Mouse (Mus musculus) megakaryocyte, embryonic 14.5 days (primary cell): ENCODE results near the gene U2af1. TPM values are rescaled to one million over a fixed set of nuclear protein-coding genes. Genes with fewer than 3 reads are reported as not detected.
"Not testable (repeated sequence)": the region's sequence is repeated elsewhere in the genome, so short reads cannot be mapped to it uniquely, and the experiment has no call there.

Experiments used
- H3K27me3 ChIP-seq: replicated peaks from 2 replicates; pipeline ENCODE3; 2012; ENCODE audit warnings: inconsistent platforms
- H3K36me3 ChIP-seq: replicated peaks from 2 replicates; pipeline ENCODE3; 2012; ENCODE audit warnings: low read length, inconsistent platforms, mixed read lengths
- H3K4me1 ChIP-seq: 2 replicates; pipeline ENCODE4 v1.6.1; 2012; ENCODE audit warnings: inconsistent platforms
- H3K4me3 ChIP-seq: replicated peaks from 2 replicates; pipeline ENCODE3; 2012; ENCODE audit warnings: moderate library complexity, mild to moderate bottlenecking, inconsistent platforms
- H3K9me3 ChIP-seq: 2 replicates; pipeline ENCODE4 v1.6.1; 2012; ENCODE audit warnings: inconsistent platforms
- FLI1 ChIP-seq: IDR thresholded peaks from 2 replicates; pipeline ENCODE4 v1.6.1; 2012; ENCODE audit warnings: low read length, inconsistent platforms, mixed read lengths
- GATA1 ChIP-seq: IDR thresholded peaks from 3 replicates; pipeline ENCODE4 v1.6.1; 2012; ENCODE audit warnings: mixed read lengths, low read length, inconsistent platforms, borderline replicate concordance
- polyA plus RNA-seq: library from polyadenylated mRNA; stranded (reverse); fragments of >175 nt; gene quantifications from 2 replicates; pipeline ENCODE4 v1.2.3, GENCODE M21; 2012; ENCODE audit warnings: low replicate concordance; ENCODE audit not compliant: insufficient read depth

U2af1 gene
- polyA plus RNA-seq, 1 experiment: 101 TPM

GRCm38 (mm10) chr17:31631081-31631800, 27.5 kb downstream of the U2af1 start:
- Histone ChIP-seq H3K4me3 (no peak overlapping the region), H3K9me3 (peaks cover 24% of the 10 kb centered on the region), H3K36me3 (no peaks in the 10 kb centered on the region), H3K4me1 (peaks cover 5% of the 10 kb centered on the region; the same call in 1 of the 2 replicates), H3K27me3 (peaks cover 49% of the 10 kb centered on the region)
- TF ChIP-seq FLI1: no peak
- no peak for TF ChIP-seq GATA1

DNA sequence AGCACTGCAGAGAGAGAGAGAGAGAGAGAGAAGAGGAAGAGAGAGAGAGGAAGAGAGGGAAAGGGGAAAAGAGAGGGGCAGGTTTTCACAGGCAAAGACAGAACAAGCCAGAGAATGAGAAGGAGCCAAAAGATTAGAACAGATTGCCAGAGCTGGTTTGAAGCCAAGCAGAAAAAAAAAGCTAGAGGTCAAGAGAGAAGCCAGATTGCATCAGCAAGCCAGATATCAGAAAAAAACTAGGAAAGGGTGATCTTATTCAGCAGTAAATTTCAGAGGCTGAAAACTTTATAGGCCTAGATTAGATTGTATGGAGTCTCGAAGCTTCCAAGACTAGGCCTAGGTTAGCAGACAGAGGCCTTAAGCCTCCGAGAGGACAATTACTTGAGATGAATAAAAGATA, 30.7 kb downstream of the U2af1 start:
- Histone ChIP-seq H3K4me3 (no peak overlapping the region), H3K4me1 (no peaks in the 10 kb centered on the region), H3K27me3 (peaks cover 52% of the 10 kb centered on the region), H3K36me3 (no peaks in the 10 kb centered on the region), H3K9me3 (peaks cover 24% of the 10 kb centered on the region)
- TF ChIP-seq FLI1 (no peak), GATA1 (no peak)

- no peaks in the 10 kb centered on the region for H3K4me1 ChIP-seq
- no peak for TF ChIP-seq GATA1
- TF ChIP-seq FLI1: no peak
Observed at GRCm38 (mm10) chr17:31623101-31623500, 35.6 kb downstream of the U2af1 start.

GRCm38 (mm10) chr17:31613086-31613755, 45.5 kb downstream of the U2af1 start:
- peaks cover 4% of the 10 kb centered on the region for H3K36me3 ChIP-seq
- H3K27me3 ChIP-seq: peaks cover 45% of the 10 kb centered on the region
- peaks cover 19% of the 10 kb centered on the region for H3K4me1 ChIP-seq
- 0 out of 2 replicates have a peak, but pooled peaks cover 4% of the 10 kb centered on the region for H3K9me3 ChIP-seq
- no peak for TF ChIP-seq GATA1
- TF ChIP-seq FLI1: no peak
- H3K4me3 ChIP-seq: no peak overlapping the region

More at GRCm38 (mm10) chr17:31623101-31623500, 35.6 kb downstream of the U2af1 start:
- no peak overlapping the region for H3K4me3 ChIP-seq
- H3K27me3 ChIP-seq: peaks cover 58% of the 10 kb centered on the region
- no peaks in the 10 kb centered on the region for H3K36me3 ChIP-seq
- H3K9me3 ChIP-seq: peaks cover 19% of the 10 kb centered on the region

- Histone ChIP-seq H3K4me3 (no peak overlapping the region), H3K9me3 (no peaks in the 10 kb centered on the region), H3K4me1 (peaks cover 19% of the 10 kb centered on the region), H3K27me3 (peaks cover 13% of the 10 kb centered on the region), H3K36me3 (peaks cover 30% of the 10 kb centered on the region)
- TF ChIP-seq FLI1 (no peak), GATA1 (no peak)
Observed at GRCm38 (mm10) chr17:31609895-31610294, 48.8 kb downstream of the U2af1 start.

- H3K9me3 ChIP-seq, H3K4me3 ChIP-seq: not testable (repeated sequence)
- Histone ChIP-seq H3K4me1 (peaks cover 19% of the 10 kb centered on the region), H3K36me3 (peaks cover 37% of the 10 kb centered on the region), H3K27me3 (peaks cover 13% of the 10 kb centered on the region)
Observed at GRCm38 (mm10) chr17:31609173-31609572, 49.5 kb downstream of the U2af1 start.

- Histone ChIP-seq H3K36me3 (peaks cover 55% of the 10 kb centered on the region), H3K4me3 (no peak overlapping the region), H3K9me3 (no peaks in the 10 kb centered on the region), H3K4me1 (peaks cover 5% of the 10 kb centered on the region; the same call in 1 of the 2 replicates), H3K27me3 (peaks cover 5% of the 10 kb centered on the region)
- no peak for TF ChIP-seq GATA1
- TF ChIP-seq FLI1: no peak
Observed at GRCm38 (mm10) chr17:31607256-31607951, 51.3 kb downstream of the U2af1 start.

DNA sequence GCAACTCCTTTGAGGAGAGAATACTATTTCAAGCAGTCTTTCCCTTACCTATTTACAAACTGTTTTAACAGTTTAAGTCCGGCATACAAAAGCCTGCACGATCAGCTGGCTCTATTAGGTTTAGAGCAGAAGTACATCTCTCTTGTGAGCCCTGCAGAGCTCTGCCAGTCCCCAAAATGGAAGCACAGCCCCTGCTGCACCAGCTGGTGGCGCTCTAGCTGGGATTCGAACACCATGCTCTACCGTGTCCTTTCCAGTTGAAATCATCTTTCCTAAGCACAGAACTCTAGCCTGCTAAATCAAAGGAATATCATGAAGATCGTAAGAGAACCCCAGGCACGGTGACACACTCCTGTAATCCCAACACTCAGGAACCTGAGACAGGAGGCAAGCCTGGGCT, 52.3 kb downstream of the U2af1 start:
- H3K9me3 ChIP-seq: no peaks in the 10 kb centered on the region
- H3K27me3 ChIP-seq: peaks cover 2% of the 10 kb centered on the region
- H3K4me3 ChIP-seq: no peak overlapping the region
- no peaks in the 10 kb centered on the region for H3K4me1 ChIP-seq
- peaks cover 62% of the 10 kb centered on the region for H3K36me3 ChIP-seq
- no peak for TF ChIP-seq FLI1
- TF ChIP-seq GATA1: no peak

- Histone ChIP-seq H3K36me3 (peaks cover 89% of the 10 kb centered on the region), H3K27me3 (no peaks in the 10 kb centered on the region), H3K4me1 (no peaks in the 10 kb centered on the region; the same call in 1 of the 2 replicates), H3K9me3 (no peaks in the 10 kb centered on the region), H3K4me3 (no peak overlapping the region)
- TF ChIP-seq FLI1: no peak
- no peak for TF ChIP-seq GATA1
Observed at GRCm38 (mm10) chr17:31598593-31598992, 60.1 kb downstream of the U2af1 start.

DNA sequence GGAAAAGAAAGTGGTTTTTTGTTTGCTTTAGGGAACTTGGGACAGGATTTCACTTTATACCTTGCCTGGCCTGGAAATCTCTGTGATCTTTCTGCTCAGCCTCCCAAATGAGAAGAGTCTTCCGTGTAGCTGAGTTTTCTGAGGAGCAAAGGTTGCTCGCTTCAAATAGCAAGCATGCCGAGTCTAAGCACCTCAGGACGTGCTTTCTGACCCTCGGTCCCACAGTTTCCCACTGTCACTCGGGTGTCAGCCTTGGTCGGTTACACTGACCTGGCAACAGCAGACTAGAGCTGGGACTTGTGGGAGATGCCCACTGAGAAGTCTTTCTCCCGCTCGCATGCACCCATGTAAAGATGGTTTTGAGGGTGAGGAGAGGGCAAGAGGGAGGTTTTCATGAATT, 60.7 kb downstream of the U2af1 start:
- Histone ChIP-seq H3K9me3 (no peaks in the 10 kb centered on the region), H3K27me3 (no peaks in the 10 kb centered on the region), H3K36me3 (peaks cover 89% of the 10 kb centered on the region), H3K4me3 (no peak overlapping the region), H3K4me1 (no peaks in the 10 kb centered on the region; the same call in 1 of the 2 replicates)
- no peak for TF ChIP-seq FLI1
- TF ChIP-seq GATA1: no peak

Other genes with a start within 250 kb of the U2af1 start
- 13.5 and 35.0 TPM in 2 replicates for gene Wdr4, start 138.9 kb downstream of the U2af1 start, polyA plus RNA-seq
- gene Ndufv3, start 138.8 kb downstream of the U2af1 start, polyA plus RNA-seq: 77.3 and 604 TPM in 2 replicates
- gene Pknox1, start 94.2 kb downstream of the U2af1 start, polyA plus RNA-seq: 2.5 TPM in 1 of 2 replicates, not detected in the other
- not detected in 2 replicates for gene Cbs, start 21.7 kb downstream of the U2af1 start, polyA plus RNA-seq
- gene Cryaa, start 18.9 kb upstream of the U2af1 start, polyA plus RNA-seq: not detected in 2 replicates
- gene Sik1, start 196.9 kb upstream of the U2af1 start, polyA plus RNA-seq: 8.7 and 12.8 TPM in 2 replicates